Mouse (Mus musculus): ENCODE results near the gene Osbpl6. TPM values are rescaled to one million over a fixed set of nuclear protein-coding genes. Genes with fewer than 3 reads are reported as not detected.

Gene Osbpl6
- total RNA-seq, 2 experiments from 2014 or later: 4.7 to 5.0 TPM

DNA sequence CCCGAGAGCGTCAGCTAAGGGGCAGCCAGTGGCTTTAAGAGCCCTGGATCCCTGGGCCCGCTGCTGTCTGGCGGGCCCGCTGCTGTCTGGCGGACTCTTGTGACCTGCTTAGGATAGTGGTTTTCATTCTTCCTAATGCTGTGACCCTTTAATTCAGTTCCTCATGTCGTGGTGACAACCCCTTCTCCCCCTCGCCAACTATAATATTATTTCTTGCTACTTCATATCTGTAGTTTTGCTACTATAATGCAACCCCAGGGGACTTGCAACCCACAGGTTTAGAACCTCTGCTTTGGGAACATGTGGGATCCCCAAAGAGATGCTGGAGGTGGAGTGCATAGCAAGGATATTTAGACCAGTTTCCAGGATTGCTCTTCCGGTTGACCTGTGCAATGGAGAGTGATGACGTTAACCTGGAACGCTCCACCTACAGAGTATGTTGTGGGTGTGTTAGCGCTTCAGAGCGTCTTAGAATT lies 242.4 kb downstream of the Osbpl6 start:
- DNase-seq: peak; percentile 8

Small RNAs within 50 kb of the gene (microRNA-seq; reads per million reads assigned to microRNA genes)
- 0 reads per million in 2 experiments for gene Gm23164

Other genes starting within 250 kb of the Osbpl6 start
- under 1 TPM; 0.14 to 0.43 TPM for gene Pde11a, start 67.7 kb upstream of the Osbpl6 start, total RNA-seq (2021)
- under 1 TPM in 1 of 2 experiments, not detected in 1; 0.88 TPM for gene Cyct, start 46.1 kb upstream of the Osbpl6 start, total RNA-seq (2021)
- gene Rbm45, start 36.5 kb upstream of the Osbpl6 start, total RNA-seq (2021): 10 to 100 TPM; 35.9 to 36.0 TPM
- gene Prkra, start 241.5 kb downstream of the Osbpl6 start, total RNA-seq (2021): 10 to 100 TPM; 20.7 to 22.6 TPM
- gene Pjvk, start 242.0 kb downstream of the Osbpl6 start, total RNA-seq (2021): not detected

Measured in heart, postnatal 4 days (tissue).